Mouse (Mus musculus): ENCODE measurements around the gene Rps28.

DNA sequence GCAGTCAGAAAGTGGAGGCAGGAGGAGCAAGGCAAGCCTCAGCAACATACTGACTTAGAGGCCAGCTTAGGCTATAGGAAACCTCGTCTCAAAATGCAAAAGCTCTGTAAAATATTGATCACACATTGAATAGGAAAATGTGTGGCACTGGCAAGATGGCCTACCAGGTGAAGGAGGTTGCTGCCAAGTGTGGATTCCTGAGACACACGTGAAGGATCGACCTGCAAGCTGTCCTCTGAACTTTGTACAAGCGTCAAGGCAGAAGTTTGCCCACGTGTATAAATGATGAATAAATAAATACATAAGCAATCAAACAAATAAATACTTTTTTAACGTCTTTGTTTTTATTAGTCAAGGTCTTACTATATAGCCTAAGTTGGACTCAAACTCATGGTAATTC is 50.9 kb downstream of the Rps28 start:
- TF ChIP-seq CTCF (IDR thresholded peaks at IDR 0.05; ENCODE audit: low read depth), result no peak
- TF ChIP-seq EP300 (IDR thresholded peaks at IDR 0.05; ENCODE audit: low read depth), result no peak

Data from liver, postnatal 0 days (tissue).